Mouse (Mus musculus): Measurements from ENCODE around the gene Mcoln2. TPM values are rescaled to one million over a fixed set of nuclear protein-coding genes. Genes with fewer than 3 reads are reported as not detected.

Mcoln2 gene
- total RNA-seq (2021) = under 1 TPM in 1 of 2 experiments, not detected in 1; 0.42 TPM

DNA sequence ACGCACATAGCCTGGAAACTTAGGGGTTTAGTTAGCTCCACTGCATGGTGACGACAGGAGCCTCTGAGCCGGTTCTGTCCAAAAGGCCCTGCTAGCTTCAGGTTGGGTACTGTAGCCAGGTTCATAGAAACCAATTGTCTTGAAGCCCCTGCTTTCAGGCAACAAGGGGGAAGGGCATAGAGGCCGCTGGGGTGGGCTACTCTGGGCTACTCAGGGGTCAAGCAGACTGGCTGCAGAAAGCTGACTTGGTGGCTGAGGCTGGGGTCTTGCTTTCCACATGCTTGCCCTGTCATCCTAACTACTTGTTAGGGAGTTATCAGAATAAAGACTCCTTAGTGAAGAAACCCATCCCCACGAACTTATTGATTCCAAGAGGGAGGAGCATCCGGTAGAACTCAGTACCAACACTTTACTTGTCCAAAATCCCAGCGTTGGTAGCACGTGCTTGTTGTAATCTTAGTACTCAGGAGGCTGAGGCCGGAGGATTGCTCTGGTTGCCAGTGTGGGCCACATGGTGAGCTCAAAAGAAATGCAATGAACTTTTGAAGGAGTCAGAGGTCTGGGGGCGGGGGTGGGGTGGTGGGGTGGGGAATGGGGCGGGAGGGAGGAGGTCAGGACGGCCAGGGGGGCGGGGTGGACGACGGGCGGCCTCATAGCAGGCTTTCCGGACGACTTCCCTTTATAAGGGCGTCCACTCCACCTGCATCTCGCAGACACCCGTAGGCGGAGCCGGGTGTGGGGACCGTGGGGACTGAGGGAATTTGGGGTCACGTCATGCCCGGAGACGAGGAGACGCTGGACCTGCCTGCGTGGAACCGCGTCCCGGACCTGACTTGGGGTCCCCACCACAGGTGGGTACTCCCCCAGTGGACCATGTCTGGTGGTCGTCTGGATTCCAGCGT lies at the start of gene Mcoln2:
Gene Mcoln2 (plus strand): TSS at position 678 of the 902 bp plus-strand sequence.
- no peak for DNase-seq (ENCODE audit: low spot score)
- intact Hi-C loops (cut with DNase I) = no loop called here

DNA sequence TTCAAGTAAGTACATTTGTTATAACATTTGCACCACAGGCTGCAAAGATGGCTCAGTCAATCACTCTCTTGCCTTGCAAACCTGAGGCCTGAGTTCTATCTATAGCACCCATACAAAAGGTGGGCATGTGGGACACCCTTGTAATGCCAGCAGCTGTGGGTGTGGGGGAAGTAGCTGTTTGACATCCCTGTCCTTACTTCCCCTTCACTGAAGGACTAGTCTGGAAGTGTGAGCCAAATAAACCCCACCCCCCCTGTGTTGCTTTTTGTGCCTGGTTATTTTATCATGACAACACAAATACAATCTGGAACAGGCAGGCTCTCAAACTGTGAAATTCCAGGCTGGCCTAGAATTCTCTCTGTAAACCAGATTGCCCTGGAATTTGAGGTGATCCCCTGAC lies 49.7 kb upstream of the Mcoln2 start:
- intact Hi-C loops (cut with DNase I) = loop anchor here (10.0 kb wide), 1 partner anchor 75 kb away; no protein-coding TSS in a partner anchor

DNA sequence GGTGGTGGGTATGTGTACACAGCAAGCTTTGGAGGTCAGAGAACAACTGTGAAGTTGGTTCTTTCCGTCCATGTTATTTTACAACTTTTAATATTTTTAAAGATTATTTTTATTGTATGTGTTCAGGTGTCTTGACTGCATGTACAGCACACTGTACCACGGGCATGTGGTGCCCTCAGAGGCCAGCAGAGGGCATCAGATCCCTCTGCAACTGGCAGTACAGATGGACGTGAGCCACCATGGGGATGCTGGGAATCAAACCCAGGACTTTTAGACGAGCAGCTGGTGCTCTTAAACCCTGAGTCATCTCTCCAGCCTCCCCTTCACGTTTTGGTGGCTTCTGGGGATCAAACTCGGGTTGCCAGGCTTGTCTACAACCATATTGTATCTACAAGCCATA lies 47.6 kb upstream of the Mcoln2 start:
- intact Hi-C loops (cut with DNase I) = loop anchor here (10.0 kb wide), 1 partner anchor 73 kb away; no protein-coding TSS in a partner anchor
- DNase-seq (ENCODE audit: low spot score) = no peak

More for the DNA sequence above, 49.7 kb upstream of the Mcoln2 start:
- DNase-seq (ENCODE audit: low spot score) = no peak

DNA sequence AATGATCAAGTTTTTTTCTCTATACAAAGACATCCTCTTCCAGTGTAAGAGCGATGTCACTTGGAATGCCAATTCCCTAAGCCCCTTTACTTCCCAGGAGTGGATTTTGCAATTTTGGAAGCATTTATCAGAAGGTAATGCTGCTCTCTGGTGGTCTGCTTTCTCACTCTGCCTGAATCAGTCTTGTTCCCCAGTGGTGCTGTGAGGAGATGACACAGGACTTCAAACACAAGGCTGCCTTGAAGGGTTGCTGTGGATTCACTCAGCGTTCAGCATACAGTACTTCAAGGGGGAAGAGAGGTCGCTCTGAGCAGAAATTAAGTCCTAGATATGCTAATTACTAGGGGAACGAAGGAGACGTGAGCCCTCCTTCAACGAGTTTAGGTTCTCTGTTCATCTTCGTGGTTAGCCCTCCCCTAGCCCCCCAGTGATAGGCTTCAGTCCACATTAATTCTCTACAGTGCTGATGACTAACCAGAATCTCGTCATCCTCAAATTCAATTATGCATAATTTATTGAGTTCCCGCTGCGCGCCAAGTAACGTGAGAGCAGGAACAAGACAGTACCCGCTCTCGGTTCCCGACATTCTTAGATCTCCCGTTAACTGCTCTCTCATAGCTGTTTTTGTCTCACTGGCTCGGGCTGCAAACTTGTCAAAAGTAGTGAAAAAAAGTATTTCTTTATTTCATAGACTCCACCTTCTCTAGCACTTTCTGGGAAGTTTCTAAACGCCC lies 42.4 kb upstream of the Mcoln2 start:
- no peak for DNase-seq (ENCODE audit: low spot score)
- intact Hi-C loops (cut with DNase I) = loop anchor here (10.0 kb wide), 1 partner anchor 68 kb away; no protein-coding TSS in a partner anchor

DNA sequence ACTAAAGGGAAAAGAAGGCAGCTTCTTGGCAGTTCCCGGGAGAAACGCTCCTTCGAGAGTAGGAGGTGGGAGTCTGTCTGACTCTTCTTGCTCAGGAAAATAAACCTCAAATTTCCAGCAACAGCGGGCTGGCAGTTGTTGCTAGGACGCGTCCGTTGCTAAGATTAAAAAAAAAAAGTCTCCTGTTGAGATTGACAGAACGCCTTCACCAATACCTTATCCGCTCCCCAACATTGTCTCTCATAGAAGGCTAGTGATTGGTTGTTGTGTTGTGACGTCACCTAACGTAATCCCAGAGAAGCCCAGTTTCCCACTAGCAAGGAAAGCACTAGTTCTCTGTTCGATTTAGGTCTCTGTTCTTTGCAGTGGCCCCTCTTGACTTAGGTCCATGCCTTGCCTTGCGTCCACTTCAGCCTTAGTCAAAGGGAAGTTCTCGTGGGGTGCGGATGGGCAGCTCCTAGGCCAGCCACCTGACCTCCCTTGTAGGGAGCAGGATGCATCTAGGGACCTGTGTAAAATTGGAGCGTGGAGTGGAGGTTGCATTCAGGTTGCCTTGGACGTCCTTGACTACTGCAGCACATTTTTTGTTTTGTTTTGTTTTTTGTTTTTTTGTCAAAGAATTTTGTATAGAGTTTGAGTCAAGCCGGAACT lies 41.6 kb upstream of the Mcoln2 start, which contains the start of gene Wdr63:
Gene Wdr63 (minus strand): TSS at position 210 of the 651 bp plus-strand sequence.
- no peak for DNase-seq (ENCODE audit: low spot score)
- intact Hi-C loops (cut with DNase I) = loop anchor here (10.0 kb wide), 1 partner anchor 67 kb away; no protein-coding TSS in a partner anchor

DNA sequence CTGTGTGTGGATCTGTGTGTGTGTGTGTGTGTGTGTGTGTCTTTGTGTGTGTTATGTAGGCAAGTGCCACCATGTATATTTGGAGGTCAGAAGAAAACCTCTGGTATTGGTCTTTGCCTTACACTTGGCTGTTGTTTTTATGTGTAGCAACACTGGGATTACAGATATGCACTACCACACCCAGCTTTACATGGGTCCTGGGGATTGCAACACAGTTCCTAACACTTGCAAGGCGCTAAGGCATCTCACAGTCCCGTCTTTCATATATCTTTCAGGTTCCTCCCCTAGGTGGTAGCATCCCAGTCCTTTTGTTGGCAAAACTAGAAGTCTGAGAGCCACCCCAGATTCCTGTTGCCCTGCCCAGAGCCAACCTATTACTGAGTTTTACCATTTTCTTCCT lies 40.7 kb upstream of the Mcoln2 start:
- intact Hi-C loops (cut with DNase I) = loop anchor here (10.0 kb wide), 1 partner anchor 66 kb away; no protein-coding TSS in a partner anchor
- DNase-seq (ENCODE audit: low spot score) = no peak

DNA sequence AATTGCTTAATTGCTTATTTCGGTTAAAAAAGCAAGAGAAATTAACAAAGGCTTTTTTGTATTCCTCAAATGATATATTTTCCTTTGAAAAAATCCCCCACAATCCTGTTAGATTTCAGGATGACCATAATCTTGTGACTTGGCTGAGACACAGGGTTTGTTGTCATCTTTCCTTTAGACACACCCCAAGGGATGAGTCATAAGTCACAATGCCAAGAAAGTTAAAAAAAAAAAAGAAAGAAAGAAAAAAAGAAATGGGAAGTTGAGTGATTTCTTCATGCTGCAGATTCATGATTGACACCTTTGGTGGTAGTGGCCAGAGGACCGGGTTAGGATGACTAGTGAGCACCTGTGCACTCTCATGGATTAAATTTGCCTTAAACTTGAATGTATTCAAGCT lies 39.3 kb upstream of the Mcoln2 start:
- intact Hi-C loops (cut with DNase I) = no loop called here
- no peak for DNase-seq (ENCODE audit: low spot score)

DNA sequence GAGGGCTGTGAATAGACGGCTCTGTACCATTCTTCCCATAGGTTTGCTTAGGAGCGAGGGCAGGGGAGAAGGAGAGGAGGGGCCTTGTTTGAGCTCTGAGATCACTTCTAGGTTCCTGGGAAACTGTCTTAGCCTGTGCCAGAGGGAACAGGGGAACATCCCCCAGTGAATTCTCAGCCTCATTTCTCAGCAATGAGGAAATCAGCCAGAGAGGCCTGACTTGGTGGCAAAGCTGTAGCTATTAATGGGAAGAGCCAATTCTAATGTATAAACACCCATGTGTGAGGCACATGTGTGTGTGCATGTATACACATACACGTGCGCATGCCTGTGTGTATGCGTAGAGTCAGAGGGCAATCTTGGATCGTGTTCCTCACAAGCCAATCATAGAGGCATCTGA lies 38.7 kb upstream of the Mcoln2 start:
- intact Hi-C loops (cut with DNase I) = no loop called here
- no peak for DNase-seq (ENCODE audit: low spot score)

DNA sequence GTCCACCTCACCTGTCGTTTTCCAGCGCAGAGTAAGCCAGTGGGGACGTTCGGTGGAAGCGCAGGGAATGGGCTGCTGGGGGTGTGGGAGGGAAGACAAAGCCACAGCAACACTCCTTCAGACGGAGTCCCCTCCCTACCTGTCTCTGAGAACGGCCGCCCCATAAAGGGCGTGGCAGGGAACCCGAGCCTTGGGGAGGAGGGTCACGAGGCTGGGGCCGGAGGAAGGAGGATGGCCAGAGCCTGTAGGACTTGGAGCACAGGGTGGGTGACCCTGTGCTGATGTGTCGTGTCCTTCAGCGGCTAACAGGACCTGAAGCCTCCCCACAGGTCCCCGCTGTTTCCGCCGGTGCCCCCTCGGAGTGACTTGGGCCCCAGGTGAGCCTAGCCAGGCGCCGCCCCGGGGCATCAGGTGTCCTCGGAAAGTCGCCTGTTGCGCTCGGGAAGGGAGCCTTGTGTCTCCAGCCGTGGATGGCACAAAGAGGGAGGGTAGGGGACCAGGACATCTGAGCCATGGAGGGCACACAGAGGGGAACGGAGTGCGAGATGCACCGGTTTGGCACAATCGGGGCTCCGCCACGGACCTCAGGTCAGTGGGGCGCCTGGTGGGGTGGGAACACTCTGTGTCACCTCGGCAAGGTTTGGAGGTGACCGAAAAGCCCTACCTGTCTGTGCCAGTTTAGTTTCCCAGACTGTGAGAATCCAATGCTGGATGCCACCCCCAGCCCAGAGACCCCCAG lies 32.2 kb upstream of the Mcoln2 start, which contains the start of gene Mcoln3:
Gene Mcoln3 (plus strand): TSS at position 193 of the 739 bp plus-strand sequence.
- no peak for DNase-seq (ENCODE audit: low spot score)
- intact Hi-C loops (cut with DNase I) = no loop called here

DNA sequence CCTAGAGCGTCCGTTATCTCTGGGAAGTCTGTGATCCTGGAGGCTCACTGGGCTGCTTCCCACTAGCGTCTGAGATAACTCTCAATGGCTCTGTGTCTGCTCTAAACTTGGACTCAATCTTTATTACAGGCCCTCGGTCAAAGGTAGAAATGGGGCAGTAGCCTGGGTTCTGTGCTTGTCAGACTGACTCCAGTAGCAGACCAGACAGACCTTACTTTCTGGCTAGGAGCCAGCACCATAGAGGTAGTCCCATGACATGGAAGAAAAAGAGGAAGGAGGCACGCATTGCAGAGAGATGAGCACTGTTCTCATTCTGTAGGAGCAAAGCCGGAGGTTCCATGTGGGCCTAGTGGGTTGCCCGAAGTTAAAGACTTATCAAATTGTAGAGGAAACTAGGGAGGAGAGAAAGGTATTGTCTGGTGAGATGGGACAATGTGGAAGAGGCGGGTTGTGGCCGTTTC lies 31.6 kb upstream of the Mcoln2 start:
- intact Hi-C loops (cut with DNase I) = no loop called here
- no peak for DNase-seq (ENCODE audit: low spot score)

DNA sequence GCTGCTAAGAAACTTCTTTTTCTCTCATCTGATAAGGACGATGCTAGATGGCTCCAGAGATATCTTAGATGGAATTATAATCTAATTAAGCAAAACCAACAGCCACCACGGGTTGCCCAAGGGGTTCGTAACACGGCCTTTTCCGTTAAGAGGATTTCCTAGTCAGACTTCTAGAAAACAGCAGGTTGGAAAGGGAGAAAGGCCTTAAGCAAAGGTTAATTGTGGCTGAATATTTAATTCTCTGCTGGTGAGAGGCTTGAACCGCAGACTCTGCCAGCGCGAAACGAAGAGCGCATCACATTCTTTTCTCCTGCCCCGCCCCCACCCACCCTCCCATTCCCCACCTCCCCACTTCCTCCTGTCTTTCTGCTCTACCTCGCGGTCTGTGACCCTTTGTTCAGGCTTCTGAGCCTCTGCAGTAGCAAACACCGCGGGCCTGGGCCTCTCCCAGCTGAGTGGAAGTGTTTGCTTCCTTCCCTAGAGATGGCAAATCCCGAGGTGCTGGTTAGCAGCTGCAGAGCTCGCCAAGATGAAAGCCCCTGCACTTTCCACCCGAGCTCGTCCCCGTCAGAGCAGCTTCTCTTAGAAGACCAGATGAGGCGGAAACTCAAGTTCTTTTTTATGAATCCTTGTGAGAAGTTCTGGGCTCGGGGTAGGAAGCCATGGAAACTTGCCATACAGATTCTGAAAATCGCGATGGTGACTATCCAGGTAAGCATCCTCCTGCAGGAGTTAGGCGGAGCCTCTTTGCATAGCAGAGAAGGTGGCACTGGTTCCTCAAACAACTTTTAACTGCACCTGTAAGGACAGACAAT lies 28.1 kb upstream of the Mcoln2 start:
- intact Hi-C loops (cut with DNase I) = no loop called here
- no peak for DNase-seq (ENCODE audit: low spot score)

DNA sequence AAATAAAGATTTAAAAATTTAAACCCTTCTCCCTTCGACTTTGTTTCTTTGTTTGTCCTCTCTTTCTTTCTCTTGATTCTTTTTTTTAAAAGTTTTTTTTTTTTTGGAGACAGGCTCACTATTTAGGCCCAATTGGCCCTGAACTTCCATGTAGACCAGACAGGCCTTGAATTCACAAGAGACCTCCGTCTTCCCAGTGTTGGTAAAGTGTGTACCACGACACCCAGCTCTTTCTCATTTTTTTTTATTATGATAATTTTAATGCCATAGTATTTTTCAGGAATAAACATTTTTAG lies 27.6 kb upstream of the Mcoln2 start:
- intact Hi-C loops (cut with DNase I) = no loop called here
- no peak for DNase-seq (ENCODE audit: low spot score)

DNA sequence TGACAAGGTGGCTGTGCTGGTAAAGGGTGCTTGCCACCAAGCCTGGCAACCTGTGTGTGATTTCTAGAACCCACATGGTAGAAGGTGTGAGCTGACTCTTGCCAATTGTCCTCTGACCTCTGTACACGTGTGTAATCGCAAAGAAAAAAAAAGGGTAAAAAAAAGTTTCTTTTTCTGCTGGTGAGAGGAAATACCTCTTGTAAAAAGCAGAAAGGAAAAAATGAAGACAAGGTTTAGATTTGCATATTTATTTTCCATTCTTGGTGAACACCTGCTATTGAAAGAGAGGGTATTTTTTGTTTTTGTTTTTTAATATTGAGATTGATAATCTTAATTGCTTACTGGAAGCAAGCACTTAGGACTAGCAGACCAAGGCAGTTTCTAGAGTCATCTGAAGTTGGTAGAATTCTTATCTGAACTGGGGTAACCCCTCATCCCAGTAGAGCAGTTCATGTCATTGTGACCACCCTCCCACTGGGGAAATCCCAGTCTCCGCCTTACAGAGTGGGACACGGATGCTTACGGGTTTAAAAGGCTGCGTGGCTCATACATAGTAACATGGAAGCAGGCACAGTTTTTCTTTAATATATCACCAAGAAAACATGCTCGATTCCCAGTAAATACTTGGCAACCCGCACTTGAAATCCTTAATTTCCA lies 26.7 kb upstream of the Mcoln2 start:
- DNase-seq (ENCODE audit: low spot score) = no peak
- intact Hi-C loops (cut with DNase I) = no loop called here

DNA sequence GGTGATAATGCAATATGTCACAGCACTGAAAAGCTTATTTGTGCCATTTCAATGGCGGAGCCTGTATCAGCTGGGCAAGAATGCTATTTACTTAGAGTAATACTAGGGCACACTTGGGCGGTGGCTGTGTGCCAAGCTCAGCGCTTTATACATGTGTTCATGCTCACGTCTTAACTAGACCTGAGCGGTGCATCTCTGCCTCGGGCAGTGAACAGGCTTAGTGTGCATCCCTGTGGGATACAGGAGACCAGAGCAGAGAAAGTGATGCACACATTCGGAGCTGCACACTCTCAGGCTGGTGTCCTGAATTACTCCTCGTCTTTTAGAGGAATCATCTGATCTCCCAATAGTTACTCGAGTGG lies 26.2 kb upstream of the Mcoln2 start:
- no peak for DNase-seq (ENCODE audit: low spot score)
- intact Hi-C loops (cut with DNase I) = no loop called here

DNA sequence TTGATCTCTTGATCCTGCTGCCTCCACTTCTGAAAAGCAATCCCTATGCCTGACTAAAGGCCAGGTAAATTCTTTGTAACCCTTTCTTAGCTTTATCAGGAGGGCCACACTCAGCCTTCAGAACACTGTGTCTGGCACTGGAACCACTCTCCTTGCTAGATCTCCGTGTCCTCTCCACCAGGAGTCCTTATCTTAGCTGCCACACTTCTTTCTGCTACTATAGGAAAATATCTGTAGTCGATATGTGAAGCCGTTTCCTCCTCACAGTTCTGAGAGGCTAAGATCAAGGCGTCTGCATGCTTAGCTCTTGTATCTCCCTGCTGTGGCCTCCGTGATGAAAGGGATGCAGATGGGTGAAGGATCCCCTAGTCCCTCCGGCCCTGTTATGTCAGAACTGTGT lies 22.4 kb upstream of the Mcoln2 start:
- no peak for DNase-seq (ENCODE audit: low spot score)

DNA sequence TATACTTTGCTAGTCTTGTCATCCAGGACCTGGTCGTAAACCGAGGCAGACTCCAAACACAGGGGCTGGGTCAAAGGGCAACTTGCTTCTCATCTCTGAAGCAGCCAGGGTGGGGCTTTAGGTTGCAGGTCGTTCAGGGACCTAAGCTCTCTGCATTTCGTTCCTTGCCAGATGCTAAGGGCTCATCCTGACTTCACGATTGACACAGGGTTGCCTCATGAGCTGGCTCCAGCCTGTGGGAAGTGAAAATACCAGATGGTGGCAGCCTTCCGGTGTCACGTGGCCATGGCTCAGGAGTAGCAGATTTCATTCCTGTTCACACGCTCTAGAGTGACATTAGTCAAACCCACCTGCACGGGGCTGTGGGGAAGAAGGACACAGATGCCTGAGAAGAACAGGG lies 14.8 kb upstream of the Mcoln2 start:
- intact Hi-C loops (cut with DNase I) = no loop called here
- DNase-seq (ENCODE audit: low spot score) = no peak

More for the DNA sequence above, 22.4 kb upstream of the Mcoln2 start:
- intact Hi-C loops (cut with DNase I) = no loop called here

DNA sequence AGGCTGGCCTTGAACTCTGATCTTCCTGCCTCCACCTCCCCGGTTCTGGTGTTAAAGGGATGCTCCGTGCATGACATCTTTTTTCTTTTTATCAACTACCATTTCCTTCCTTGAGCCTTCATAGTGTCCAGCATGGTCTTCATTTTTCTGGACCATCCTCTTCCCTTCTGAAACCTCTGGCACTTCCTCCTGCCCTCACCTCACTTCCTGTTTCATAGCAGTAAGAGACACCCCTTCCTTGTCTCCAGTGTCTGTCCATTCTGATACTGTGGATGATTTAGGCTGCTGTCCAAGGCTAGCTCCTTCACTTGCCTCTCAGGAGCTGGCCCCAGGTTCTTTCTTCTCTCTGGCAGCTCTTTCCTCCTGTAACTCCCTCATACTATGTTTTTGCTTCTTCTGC lies 14.2 kb upstream of the Mcoln2 start:
- intact Hi-C loops (cut with DNase I) = no loop called here

DNA sequence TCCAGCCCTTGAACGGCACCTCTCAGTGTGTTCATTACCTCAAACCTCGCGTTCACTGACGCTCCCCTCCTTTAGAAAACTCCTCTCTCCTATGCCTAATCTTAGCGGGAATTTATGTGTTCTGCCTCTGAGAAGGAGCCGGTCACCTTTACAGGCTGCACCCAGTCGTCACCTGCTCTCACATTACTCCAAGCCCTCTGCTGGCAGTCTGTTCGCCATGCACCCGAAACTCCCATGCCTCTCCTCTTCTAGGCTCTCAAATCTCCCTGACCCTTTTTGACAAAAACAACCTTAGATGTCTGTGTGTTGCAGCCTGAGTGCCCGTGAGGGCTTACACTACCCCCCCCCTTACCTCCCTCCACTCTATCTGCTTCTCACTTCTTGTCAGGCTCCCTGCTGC lies 13.2 kb upstream of the Mcoln2 start:
- intact Hi-C loops (cut with DNase I) = no loop called here
- no peak for DNase-seq (ENCODE audit: low spot score)

More for the DNA sequence above, 14.2 kb upstream of the Mcoln2 start:
- DNase-seq (ENCODE audit: low spot score) = no peak
